In the genomic region with DNA sequence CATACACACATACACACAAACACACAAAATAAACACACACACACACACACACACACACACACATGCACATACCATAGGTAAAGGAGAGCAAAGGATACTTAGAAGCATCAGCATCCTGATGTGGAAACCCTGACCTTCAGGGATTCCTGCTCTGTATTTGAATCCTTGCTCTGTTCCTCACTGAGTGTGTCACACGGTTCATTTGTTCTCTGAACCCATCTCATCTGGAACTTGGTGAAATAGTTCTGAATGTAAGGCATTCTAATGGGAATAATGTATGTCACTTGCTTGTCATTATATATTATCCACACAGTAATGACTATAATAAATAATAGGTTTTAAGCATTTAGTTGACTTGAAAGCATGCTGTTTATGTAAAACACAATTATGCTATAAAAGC, we compare ENCODE assay signal across 16 mouse cellular contexts.
"Had no signal": no experiment of that assay in that cellular context is flagged by ENCODE, and none has a peak within 500 bp of the region (broad histone marks: within the 10 kb centered on the region; RNA-seq: fewer than 3 reads in every experiment).

No protein-coding gene starts in this region.

- H3K36me3 ChIP-seq: liver, embryonic 12.5 days; neural tube, embryonic 13.5 days; neural tube, embryonic 15.5 days had no signal

- H3K9me3 ChIP-seq: liver, embryonic 12.5 days; neural tube, embryonic 13.5 days; neural tube, embryonic 15.5 days had no signal

- H3K4me2 ChIP-seq: liver, embryonic 12.5 days; lung, embryonic 14.5 days; neural tube, embryonic 13.5 days; neural tube, embryonic 15.5 days had no signal

- DNase-seq: lung, adult 18-20 months; lung, embryonic 14.5 days; lung, postnatal 10 days; lung, postnatal 4 days; right cerebral cortex, adult 18-20 months; right cerebral cortex, postnatal 25 days; right cerebral cortex, postnatal 4 days; spleen, adult 18-20 months; thymus, adult 18-20 months; thymus, postnatal 14 days; thymus, postnatal 36 days had no signal

- H3K27me3 ChIP-seq: liver, embryonic 12.5 days; neural tube, embryonic 13.5 days; neural tube, embryonic 15.5 days had no signal

- H3K27ac ChIP-seq: liver, embryonic 12.5 days; liver, embryonic 14.5 days; neural tube, embryonic 13.5 days; neural tube, embryonic 15.5 days had no signal

- H3K4me3 ChIP-seq: liver, embryonic 12.5 days; myocyte; neural tube, embryonic 13.5 days; neural tube, embryonic 15.5 days had no signal

- H3K4me1 ChIP-seq: liver, embryonic 12.5 days; neural tube, embryonic 13.5 days; neural tube, embryonic 15.5 days had no signal

- ATAC-seq: liver, embryonic 12.5 days had no signal

- H3K9ac ChIP-seq: liver, embryonic 12.5 days; liver, embryonic 14.5 days; lung, embryonic 14.5 days; neural tube, embryonic 13.5 days; neural tube, embryonic 15.5 days had no signal
